Mouse (Mus musculus) lung, adult 18-20 months (tissue): ENCODE data around the gene Pax2.

ENCODE experiments used
- DNase-seq, 2 experiments: peaks; one replicate each; pipeline ENCODE4 v3.0.0; 2022; ENCODE audit warnings: mixed read lengths in 2 of 2

The Pax2 gene

DNA sequence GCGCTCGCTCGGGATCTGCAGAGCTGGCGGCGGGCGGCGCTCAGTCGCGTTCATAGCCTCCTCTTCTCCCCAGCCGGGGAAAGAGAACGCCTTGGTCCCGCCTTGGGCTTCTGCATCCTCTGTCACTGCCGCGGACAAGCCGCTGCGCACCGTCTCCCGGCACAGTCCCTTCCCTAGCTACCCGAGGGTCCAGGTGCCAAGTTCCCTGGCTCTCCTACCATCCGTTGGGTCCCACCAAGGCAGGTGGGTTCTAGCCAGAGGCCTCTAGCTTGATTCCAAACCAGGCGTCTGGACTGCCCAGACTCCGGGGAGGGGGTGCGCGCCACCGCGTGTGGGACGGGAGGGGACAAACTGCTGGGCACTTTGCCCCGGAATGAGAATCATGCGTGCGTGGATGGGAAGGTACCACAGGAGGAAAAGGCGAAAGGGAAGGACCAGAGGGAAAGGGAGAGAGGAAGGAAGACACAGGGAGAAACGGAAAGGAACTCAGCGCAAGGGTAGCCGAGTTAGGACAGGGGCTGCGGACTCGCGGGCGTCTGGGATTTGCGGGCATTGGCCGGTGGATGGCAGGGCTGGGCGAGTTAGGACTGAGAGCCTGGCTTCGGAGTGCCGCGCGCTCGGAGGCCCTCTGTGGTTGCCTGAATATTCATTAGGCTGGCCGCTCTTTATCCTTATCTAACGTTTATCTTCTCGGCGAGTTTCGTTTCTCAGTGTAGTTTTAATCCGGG, at the start of gene Pax2:
Pax2 (plus strand) TSS at position 353 of the 728 bp plus-strand sequence.
- no peak for DNase-seq

DNA sequence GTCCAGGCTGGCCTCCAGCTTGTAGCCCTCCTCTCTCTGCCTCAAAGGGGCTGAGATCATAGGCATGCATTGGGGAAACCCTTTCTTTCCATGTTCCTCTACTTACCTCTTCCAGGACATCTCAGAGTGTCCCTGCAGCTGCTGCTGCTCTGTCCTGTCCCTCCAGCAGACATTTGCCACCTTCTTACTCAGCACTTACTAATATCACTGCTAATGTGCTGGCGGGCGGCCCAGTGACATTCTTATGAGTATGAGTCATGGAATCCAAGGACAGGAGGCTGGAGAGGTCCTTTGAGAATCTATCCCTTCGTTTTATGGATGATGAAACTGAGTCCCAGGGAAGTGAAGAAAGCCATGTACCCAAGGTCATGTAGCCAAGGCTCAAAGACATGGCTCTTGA, 47.0 kb upstream of the Pax2 start:
- peak in 1 of 2 experiments; percentile 25 for DNase-seq

DNA sequence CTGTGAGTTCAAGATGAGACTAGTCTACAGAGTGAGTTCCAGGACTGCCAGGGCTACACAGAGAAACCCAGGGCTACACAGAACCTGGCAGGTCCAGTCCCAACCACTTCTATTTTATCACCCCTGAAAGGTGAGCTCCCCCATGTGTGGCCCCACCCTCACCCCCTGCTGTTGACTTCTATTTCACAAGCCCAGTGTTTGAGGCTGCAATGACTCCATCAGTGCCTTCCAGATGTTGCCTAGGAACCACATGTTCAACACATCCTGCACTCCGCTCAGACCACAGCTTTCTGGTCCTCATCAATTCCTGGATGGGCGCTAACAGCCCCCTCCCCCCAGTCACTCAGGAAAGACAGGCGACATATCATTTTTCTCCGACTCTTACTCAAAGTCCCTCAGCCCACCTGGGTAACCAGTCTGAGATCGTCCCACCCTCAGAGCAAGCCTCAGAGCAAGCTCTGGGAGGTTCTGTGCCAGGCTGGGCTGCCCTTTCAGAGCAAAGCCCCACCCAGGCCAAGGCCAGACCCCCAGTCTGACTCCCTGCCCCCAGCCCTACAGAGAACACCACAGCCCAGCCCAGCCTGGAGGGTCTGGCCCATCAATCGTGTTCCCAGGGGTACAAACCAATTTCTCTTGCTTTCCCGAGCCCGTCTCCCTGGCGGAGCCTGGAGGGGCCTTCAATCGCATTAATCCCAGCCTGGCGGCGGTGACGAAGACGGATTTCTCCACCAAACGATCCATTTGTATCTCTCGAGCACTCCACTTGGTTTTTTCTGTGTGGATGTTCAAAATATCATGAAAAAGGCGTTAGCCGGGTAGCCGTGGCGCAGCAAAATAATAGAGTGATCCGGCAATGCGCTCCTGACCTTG, 38.9 kb upstream of the Pax2 start:
- DNase-seq = no peak

- DNase-seq = no peak
Measured at GRCm38 (mm10) chr19:44719292-44720193, 36.3 kb upstream of the Pax2 start.

DNA sequence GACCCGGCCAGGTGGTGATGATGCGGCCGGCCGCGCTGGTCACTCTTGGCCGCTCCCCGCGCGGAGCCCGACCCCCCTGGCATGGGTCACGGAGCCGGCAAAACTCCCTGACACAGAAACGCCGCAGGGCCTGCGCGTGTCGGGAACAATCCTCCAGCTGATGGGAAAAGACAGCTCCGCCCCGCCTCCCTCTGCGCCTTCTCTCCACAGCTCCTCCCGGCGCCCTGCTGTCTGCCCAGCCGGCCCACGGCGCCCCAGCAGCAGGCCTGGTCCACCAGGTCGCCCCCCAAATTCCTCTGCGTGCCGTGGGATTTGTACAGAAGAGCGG, 35.7 kb upstream of the Pax2 start:
- no peak for DNase-seq

GRCm38 (mm10) chr19:44723611-44724440, 32.0 kb upstream of the Pax2 start:
- no peak for DNase-seq

GRCm38 (mm10) chr19:44725951-44726791, 29.7 kb upstream of the Pax2 start:
- no peak for DNase-seq

DNA sequence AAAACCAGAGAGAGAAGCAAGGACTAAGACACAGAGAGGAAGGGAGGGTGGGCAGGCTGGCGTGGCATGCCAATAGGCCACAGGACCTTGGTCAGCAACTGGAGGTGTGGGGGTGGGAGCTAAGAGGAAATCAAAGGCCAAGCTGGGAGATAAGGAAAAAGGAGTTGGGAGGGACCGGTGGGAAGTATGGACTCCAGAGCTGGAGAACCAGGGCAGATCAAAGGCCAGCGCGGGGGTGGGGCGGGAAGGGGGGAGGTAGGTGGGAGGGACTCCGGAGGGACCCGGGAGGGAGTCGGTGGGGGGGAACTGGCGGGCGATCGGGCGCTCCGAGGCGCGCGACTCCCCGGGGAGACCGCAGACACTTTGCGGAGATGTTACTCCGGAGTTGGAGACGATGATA, 21.7 kb upstream of the Pax2 start:
- no peak for DNase-seq

DNA sequence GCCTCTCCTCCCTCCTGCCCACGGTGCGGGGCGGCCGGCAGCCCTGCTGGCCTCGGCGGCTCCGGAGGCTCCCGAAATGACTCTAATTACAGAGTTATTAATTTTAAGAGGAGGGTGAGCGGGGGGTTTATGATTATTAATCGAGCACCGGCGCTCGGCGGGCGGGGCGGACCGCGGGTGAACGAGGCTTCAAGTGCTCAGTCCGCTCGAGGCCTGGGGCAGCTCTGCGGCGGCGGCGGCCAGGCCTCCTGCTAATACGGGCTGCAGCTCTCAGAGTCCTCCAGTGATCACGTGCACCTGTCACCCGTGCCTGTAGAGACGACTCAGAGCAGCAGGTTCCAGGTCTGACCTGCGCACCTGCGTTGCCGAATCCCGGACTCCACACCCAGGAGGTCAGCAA, 21.2 kb upstream of the Pax2 start:
- DNase-seq = no peak

DNA sequence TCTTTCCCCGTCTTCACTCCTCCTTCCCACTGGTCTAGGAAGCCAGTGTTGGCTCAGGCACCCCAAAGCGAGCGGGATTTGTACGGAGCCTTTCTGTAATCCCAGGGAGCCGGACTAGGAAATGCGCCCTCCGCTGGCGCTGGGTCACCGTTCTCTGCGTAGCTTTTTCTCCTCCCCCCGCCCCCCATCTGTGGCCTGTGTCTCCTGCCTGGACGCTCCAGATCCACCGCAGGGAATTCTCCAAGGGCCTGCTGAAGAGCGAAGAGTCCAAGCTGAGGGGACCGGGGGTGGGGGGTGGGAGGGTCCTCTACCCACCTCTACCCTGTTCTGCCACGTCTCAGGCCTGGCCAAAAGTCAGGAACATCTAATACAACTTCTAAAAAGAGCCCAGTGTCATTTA, 15.5 kb upstream of the Pax2 start:
- no peak for DNase-seq

DNA sequence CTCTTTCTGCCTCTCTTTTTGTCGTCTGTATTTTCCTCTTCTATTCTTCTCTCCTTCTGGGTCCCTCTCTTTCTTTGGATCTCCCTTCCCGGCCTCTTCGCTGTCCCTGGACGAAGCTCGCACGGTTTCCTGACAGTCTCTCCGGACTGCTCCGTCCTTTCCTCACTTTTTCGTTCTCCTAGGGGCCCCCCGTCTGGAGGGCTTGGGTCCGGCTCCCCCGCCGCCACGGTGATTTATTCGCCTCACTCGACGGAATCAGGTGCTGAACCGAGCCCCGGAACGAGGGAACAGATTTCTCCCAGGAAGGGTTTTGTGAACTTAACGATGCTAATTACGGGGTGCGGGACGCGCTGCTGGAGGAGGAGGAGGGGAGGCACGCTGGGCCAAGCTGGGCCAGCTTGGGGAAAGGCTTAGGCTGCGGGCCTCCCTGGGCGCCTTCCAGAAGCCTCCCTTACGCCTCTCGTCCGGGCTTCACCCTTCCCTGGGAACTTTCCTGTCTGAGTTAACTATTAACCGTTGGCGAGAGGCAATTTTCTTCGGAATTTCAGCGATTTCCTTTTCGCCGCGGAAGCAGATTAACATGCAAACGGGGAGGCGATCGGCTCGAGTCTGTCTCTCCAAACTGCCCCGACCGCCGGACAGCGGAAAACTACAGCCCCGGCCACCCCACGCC, 14.6 kb upstream of the Pax2 start:
- DNase-seq = no peak

- no peak for DNase-seq
Measured at GRCm38 (mm10) chr19:44741764-44742127, 14.1 kb upstream of the Pax2 start.

DNA sequence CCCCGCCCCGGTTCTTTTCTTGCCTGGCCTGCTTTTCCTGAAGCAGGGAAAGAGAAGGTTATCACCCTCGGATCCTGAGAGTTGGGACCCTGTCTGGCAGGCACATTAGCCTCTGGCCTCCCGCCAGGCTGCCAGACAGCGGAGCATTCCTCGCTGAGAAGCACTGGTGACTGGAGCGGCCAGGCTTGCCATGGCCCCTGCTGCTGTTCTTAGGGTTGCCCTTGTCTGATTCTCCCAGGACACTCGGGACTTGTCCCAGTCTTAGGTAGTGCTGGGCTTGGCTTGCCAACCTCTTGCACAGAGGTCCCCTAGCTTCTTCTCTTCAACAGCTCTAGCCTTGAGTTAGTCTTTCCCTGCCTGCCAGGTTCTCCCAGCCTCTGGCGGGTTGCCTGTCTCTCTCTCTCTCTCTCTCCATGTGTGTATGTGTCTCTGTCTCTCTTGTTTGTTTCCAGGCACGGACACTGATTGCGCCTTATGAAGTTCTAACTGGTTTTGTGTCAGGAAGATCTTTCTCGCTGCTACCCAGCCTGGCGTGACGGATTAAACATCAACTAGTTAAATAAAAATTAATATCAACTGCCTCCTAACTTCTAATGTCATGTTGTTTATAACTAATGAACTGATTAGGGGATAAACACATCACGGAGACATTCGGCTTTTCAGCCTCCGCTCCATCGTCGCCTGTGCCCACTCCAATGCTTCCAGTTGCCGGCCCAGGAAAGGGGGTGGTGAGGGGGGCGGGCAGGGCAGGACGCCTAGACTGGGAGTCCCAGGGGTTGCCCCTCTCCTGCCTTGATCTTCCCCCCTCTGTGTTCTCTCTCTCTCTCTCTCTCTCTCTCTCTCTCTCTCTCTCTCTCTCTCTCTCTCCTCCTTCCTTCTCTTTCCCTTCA, 13.5 kb upstream of the Pax2 start:
- DNase-seq = no peak

DNA sequence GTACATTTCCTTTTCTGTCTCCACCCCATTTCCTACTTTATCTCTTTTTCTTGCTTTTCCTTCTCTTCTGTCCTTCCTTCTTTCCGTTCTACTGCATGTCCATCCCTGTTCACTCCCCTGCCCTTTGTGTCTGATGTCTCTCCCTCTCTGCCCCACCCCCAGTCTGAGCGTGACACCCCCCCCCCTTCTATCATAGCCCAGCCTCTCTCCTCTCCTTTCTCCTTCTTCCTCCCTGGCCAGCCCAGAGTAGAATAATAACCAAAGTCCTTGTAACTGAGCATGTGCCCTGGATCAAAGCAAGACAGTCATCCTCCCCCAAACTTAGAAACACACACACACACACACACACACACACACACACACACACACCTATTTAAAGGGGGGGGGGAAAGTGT, 12.8 kb upstream of the Pax2 start:
- no peak for DNase-seq

- DNase-seq = no peak
Measured at GRCm38 (mm10) chr19:44743961-44744520, 11.8 kb upstream of the Pax2 start.

DNA sequence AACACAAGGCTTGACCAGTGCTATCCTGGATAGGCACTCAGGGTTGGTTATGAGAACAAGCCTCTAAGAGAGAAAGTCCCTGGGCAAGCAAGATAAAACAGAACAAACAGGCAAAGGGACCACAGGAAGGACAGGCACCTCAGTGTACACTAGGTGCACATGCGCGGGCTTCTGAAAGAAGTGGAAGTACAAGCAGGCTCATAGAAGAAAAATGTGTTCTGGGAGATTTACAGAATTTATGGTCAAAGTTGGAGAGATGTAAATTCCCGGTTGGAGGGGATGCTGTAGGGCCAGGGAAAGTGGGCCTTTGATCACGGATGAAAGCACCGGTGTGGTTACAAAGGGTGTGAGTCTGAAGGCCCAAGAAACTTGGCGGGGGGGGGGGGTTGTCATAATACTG, 10.1 kb upstream of the Pax2 start:
- no peak for DNase-seq

- DNase-seq = no peak
Measured at GRCm38 (mm10) chr19:44746541-44747024, 9.3 kb upstream of the Pax2 start.

- no peak for DNase-seq
Measured at GRCm38 (mm10) chr19:44747471-44747870, 8.4 kb upstream of the Pax2 start.

GRCm38 (mm10) chr19:44748271-44748670, 7.6 kb upstream of the Pax2 start:
- DNase-seq = no peak
